Mouse (Mus musculus): ENCODE measurements around the gene 4930507D05Rik.

The 4930507D05Rik gene

GRCm38 (mm10) chr10:62449364-62450279, at the start of gene 4930507D05Rik, which contains the start of gene Supv3l1:
TSS of gene 4930507D05Rik (plus strand) at chr10:62449489.
TSS of gene Supv3l1 (minus strand) at chr10:62449738.
- Histone ChIP-seq H3K36me3 (ENCODE audit: insufficient read depth, low read length) (peaks cover 41% of the 10 kb centered on the region), H3K27me3 (ENCODE audit: insufficient read depth, low read length) (no peaks in the 10 kb centered on the region), H3K4me3 (replicated peaks; ENCODE audit: low read length) (peak within 1 kb of the TSS; percentile 99), H3K9me3 (ENCODE audit: low read length) (no peaks in the 10 kb centered on the region), H3K4me1 (replicated peaks; ENCODE audit: low read depth, low read length) (peaks cover 48% of the 10 kb centered on the region)
- TF ChIP-seq NANOG (IDR thresholded peaks at IDR 0.05; ENCODE audit: borderline replicate concordance, low read length) = 0 out of 2 replicates have a peak, but pooled peaks have one; percentile 25
- TF ChIP-seq POU5F1 (IDR thresholded peaks at IDR 0.05; ENCODE audit: borderline replicate concordance, low read length) = no peak

- no peaks in the 10 kb centered on the region for H3K9me3 ChIP-seq (ENCODE audit: low read length)
- peak overlapping the region; percentile 43; the same call in 1 of the 2 replicates for H3K4me3 ChIP-seq (replicated peaks; ENCODE audit: low read length)
- H3K27me3 ChIP-seq (ENCODE audit: insufficient read depth, low read length) = peaks cover 72% of the 10 kb centered on the region
- H3K36me3 ChIP-seq (ENCODE audit: insufficient read depth, low read length) = no peaks in the 10 kb centered on the region
- no peak for TF ChIP-seq NANOG (IDR thresholded peaks at IDR 0.05; ENCODE audit: borderline replicate concordance, low read length)
- no peak for TF ChIP-seq POU5F1 (IDR thresholded peaks at IDR 0.05; ENCODE audit: borderline replicate concordance, low read length)
- no peak for TF ChIP-seq CTCF (conservative IDR thresholded peaks at IDR 0.05; ENCODE audit: low read length)
- peaks cover 31% of the 10 kb centered on the region for H3K4me1 ChIP-seq (replicated peaks; ENCODE audit: low read depth, low read length)
These were observed 47.6 kb upstream of the 4930507D05Rik start for GRCm38 (mm10) chr10:62401641-62402111.

GRCm38 (mm10) chr10:62404901-62405300, 44.4 kb upstream of the 4930507D05Rik start:
- peak overlapping the region; percentile 66 for H3K4me3 ChIP-seq (replicated peaks; ENCODE audit: low read length)
- H3K36me3 ChIP-seq (ENCODE audit: insufficient read depth, low read length) = no peaks in the 10 kb centered on the region
- no peaks in the 10 kb centered on the region for H3K9me3 ChIP-seq (ENCODE audit: low read length)
- TF ChIP-seq POU5F1 (IDR thresholded peaks at IDR 0.05; ENCODE audit: borderline replicate concordance, low read length) = no peak
- TF ChIP-seq NANOG (IDR thresholded peaks at IDR 0.05; ENCODE audit: borderline replicate concordance, low read length) = no peak
- no peak for TF ChIP-seq CTCF (conservative IDR thresholded peaks at IDR 0.05; ENCODE audit: low read length)
- H3K4me1 ChIP-seq (replicated peaks; ENCODE audit: low read depth, low read length) = peaks cover 27% of the 10 kb centered on the region
- H3K27me3 ChIP-seq (ENCODE audit: insufficient read depth, low read length) = peaks cover 76% of the 10 kb centered on the region

GRCm38 (mm10) chr10:62410943-62411342, 38.3 kb upstream of the 4930507D05Rik start:
- H3K4me3 ChIP-seq (replicated peaks; ENCODE audit: low read length) = no peak overlapping the region
- H3K4me1 ChIP-seq (replicated peaks; ENCODE audit: low read depth, low read length) = peaks cover 24% of the 10 kb centered on the region
- H3K9me3 ChIP-seq (ENCODE audit: low read length) = no peaks in the 10 kb centered on the region
- H3K27me3 ChIP-seq (ENCODE audit: insufficient read depth, low read length) = peaks cover 28% of the 10 kb centered on the region
- TF ChIP-seq CTCF (conservative IDR thresholded peaks at IDR 0.05; ENCODE audit: low read length) (peak; percentile 69), NANOG (IDR thresholded peaks at IDR 0.05; ENCODE audit: borderline replicate concordance, low read length) (no peak), POU5F1 (IDR thresholded peaks at IDR 0.05; ENCODE audit: borderline replicate concordance, low read length) (no peak)
- H3K36me3 ChIP-seq (ENCODE audit: insufficient read depth, low read length) = no peaks in the 10 kb centered on the region

GRCm38 (mm10) chr10:62411431-62412410, 37.6 kb upstream of the 4930507D05Rik start:
- no peaks in the 10 kb centered on the region for H3K36me3 ChIP-seq (ENCODE audit: insufficient read depth, low read length)
- TF ChIP-seq POU5F1 (IDR thresholded peaks at IDR 0.05; ENCODE audit: borderline replicate concordance, low read length) = no peak
- TF ChIP-seq CTCF (conservative IDR thresholded peaks at IDR 0.05; ENCODE audit: low read length) = no peak
- TF ChIP-seq NANOG (IDR thresholded peaks at IDR 0.05; ENCODE audit: borderline replicate concordance, low read length) = no peak
- H3K9me3 ChIP-seq (ENCODE audit: low read length) = no peaks in the 10 kb centered on the region
- no peak overlapping the region for H3K4me3 ChIP-seq (replicated peaks; ENCODE audit: low read length)
- H3K27me3 ChIP-seq (ENCODE audit: insufficient read depth, low read length) = peaks cover 21% of the 10 kb centered on the region
- H3K4me1 ChIP-seq (replicated peaks; ENCODE audit: low read depth, low read length) = peaks cover 23% of the 10 kb centered on the region

GRCm38 (mm10) chr10:62412906-62413605, 36.2 kb upstream of the 4930507D05Rik start:
- no peak for TF ChIP-seq POU5F1 (IDR thresholded peaks at IDR 0.05; ENCODE audit: borderline replicate concordance, low read length)
- TF ChIP-seq CTCF (conservative IDR thresholded peaks at IDR 0.05; ENCODE audit: low read length) = no peak
- no peak for TF ChIP-seq NANOG (IDR thresholded peaks at IDR 0.05; ENCODE audit: borderline replicate concordance, low read length)
- peaks cover 13% of the 10 kb centered on the region; the same call in 1 of the 2 replicates for H3K27me3 ChIP-seq (ENCODE audit: insufficient read depth, low read length)
- H3K4me3 ChIP-seq (replicated peaks; ENCODE audit: low read length) = no peak overlapping the region
- peaks cover 23% of the 10 kb centered on the region for H3K4me1 ChIP-seq (replicated peaks; ENCODE audit: low read depth, low read length)
- no peaks in the 10 kb centered on the region for H3K9me3 ChIP-seq (ENCODE audit: low read length)
- no peaks in the 10 kb centered on the region for H3K36me3 ChIP-seq (ENCODE audit: insufficient read depth, low read length)

GRCm38 (mm10) chr10:62413606-62413982, 35.7 kb upstream of the 4930507D05Rik start:
- TF ChIP-seq CTCF (conservative IDR thresholded peaks at IDR 0.05; ENCODE audit: low read length) = no peak
- TF ChIP-seq NANOG (IDR thresholded peaks at IDR 0.05; ENCODE audit: borderline replicate concordance, low read length) = no peak
- TF ChIP-seq POU5F1 (IDR thresholded peaks at IDR 0.05; ENCODE audit: borderline replicate concordance, low read length) = no peak
- peaks cover 11% of the 10 kb centered on the region; the same call in 1 of the 2 replicates for H3K27me3 ChIP-seq (ENCODE audit: insufficient read depth, low read length)
- H3K9me3 ChIP-seq (ENCODE audit: low read length) = no peaks in the 10 kb centered on the region
- H3K4me3 ChIP-seq (replicated peaks; ENCODE audit: low read length) = no peak overlapping the region
- peaks cover 23% of the 10 kb centered on the region for H3K4me1 ChIP-seq (replicated peaks; ENCODE audit: low read depth, low read length)
- H3K36me3 ChIP-seq (ENCODE audit: insufficient read depth, low read length) = no peaks in the 10 kb centered on the region

Measured in E14TG2a.4 (cell line).